Mouse (Mus musculus) lung, adult 2 months (tissue): ENCODE measurements around the gene Tacc2.
"Not testable (repeated sequence)": the region's sequence is repeated elsewhere in the genome, so short reads cannot be mapped to it uniquely, and the experiment has no call there.

Experiments used
- CTCF ChIP-seq: fragments of 200-500 bp; IDR thresholded peaks from 2 replicates; pipeline ENCODE4 v1.5.1; 2011; ENCODE audit warnings: mild to moderate bottlenecking, low read length, control low read depth; ENCODE audit not compliant: insufficient read depth
- POLR2A ChIP-seq: fragments of 200-500 bp; IDR thresholded peaks from 2 replicates; pipeline ENCODE4 v1.6.1; 2011; ENCODE audit warnings: low read depth, mild to moderate bottlenecking, control low read depth, low read length, borderline replicate concordance; ENCODE audit errors: extremely low read depth

DNA sequence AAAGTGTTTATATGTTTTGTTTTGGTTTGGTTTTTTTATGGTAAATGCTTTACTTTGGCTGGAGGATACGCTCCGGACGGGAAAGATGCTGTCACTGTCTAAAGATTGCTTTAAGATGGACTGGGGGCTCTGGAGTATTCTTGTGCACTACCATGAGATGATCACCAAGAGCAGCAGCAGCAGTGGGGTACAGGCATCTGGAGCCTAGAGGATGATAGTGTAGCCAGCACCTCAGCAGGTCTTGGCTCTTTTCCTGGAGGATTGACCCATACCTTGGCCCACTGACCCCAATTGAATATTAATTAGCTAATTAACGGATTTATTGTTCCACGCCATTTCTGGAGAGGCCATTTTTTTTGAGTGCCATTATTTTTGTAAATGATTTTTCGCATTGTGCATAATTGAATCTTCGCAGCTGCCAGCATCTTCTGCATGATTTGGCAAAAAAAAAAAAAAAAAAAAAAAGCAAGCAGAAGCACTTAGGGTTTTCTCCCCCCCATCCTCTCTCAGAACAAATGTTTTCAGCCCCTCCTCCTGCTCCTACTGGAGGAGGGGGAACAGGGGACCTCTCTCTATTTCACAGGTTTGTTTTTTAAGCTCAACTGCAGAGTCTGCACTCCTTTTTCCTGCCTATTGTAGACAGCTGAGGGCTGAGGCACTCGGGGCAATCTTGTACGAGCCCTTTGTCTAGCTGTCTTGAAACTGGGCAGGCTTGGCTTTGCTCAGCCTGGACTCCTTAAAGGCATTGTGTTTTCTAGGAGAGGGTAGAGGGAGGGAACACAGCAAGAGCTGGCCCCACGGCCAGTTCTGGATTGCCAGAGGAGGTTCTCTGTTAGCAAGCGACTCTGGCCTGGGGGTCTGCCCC lies 16.4 kb downstream of the Tacc2 start:
- not testable (repeated sequence) for TF ChIP-seq POLR2A, CTCF
